Mouse (Mus musculus): Measurements from ENCODE around the gene Kptn. TPM values are rescaled to one million over a fixed set of nuclear protein-coding genes. Genes with fewer than 3 reads are reported as not detected.

Gene Kptn
- polyA plus RNA-seq, 1 experiment from 2014 or later, result 7.5 TPM

GRCm38 (mm10) chr7:16128899-16129298 lies 9.2 kb downstream of the Kptn start:
- peaks cover 21% of the 10 kb centered on the region for H3K27me3 ChIP-seq (ENCODE audit: insufficient read depth, low read length)
- H3K9ac ChIP-seq (replicated peaks), result no peak overlapping the region
- H3K4me2 ChIP-seq (ENCODE audit: low read depth, low read length), result no peak overlapping the region
- H3K4me3 ChIP-seq (ENCODE audit: low read depth, low read length), result no peak overlapping the region
- WGBS (ENCODE audit: insufficient replicate concordance), result 60% methylated on average over 5 of the region's 5 CpGs
- TF ChIP-seq CTCF (IDR thresholded peaks at IDR 0.05; ENCODE audit: low read depth) (no peak), EP300 (IDR thresholded peaks at IDR 0.05; ENCODE audit: low read depth) (no peak)
- no peaks in the 10 kb centered on the region for H3K36me3 ChIP-seq (replicated peaks; ENCODE audit: insufficient read depth, low read length)
- no peak for DNase-seq
- H3K4me1 ChIP-seq (ENCODE audit: insufficient read depth), result 0 out of 2 replicates have a peak, but pooled peaks cover 4% of the 10 kb centered on the region
- no peak overlapping the region for H3K27ac ChIP-seq (ENCODE audit: low read depth)
- ATAC-seq, result no peak
- no peaks in the 10 kb centered on the region for H3K9me3 ChIP-seq (ENCODE audit: low read length)

GRCm38 (mm10) chr7:16129421-16129845 lies 9.7 kb downstream of the Kptn start, which contains the start of gene Slc8a2:
Slc8a2 (plus strand) TSS chr7:16129826.
- 0 out of 2 replicates have a peak, but pooled peaks cover 4% of the 10 kb centered on the region for H3K4me1 ChIP-seq (ENCODE audit: insufficient read depth)
- H3K4me2 ChIP-seq (ENCODE audit: low read depth, low read length), result peak within 1 kb of the TSS; percentile 58
- H3K27ac ChIP-seq (ENCODE audit: low read depth), result no peak within 1 kb of the TSS
- peak within 1 kb of the TSS; percentile 20 for H3K4me3 ChIP-seq (ENCODE audit: low read depth, low read length)
- H3K27me3 ChIP-seq (ENCODE audit: insufficient read depth, low read length), result peaks cover 21% of the 10 kb centered on the region
- no peaks in the 10 kb centered on the region for H3K36me3 ChIP-seq (replicated peaks; ENCODE audit: insufficient read depth, low read length)
- ATAC-seq (peak; percentile 78), DNase-seq (peak; percentile 80)
- H3K9me3 ChIP-seq (ENCODE audit: low read length), result no peaks in the 10 kb centered on the region
- 2% methylated on average over 12 of the region's 12 CpGs for WGBS (ENCODE audit: insufficient replicate concordance)
- H3K9ac ChIP-seq (replicated peaks), result no peak within 1 kb of the TSS
- TF ChIP-seq EP300 (IDR thresholded peaks at IDR 0.05; ENCODE audit: low read depth), result no peak
- TF ChIP-seq CTCF (IDR thresholded peaks at IDR 0.05; ENCODE audit: low read depth), result no peak

DNA sequence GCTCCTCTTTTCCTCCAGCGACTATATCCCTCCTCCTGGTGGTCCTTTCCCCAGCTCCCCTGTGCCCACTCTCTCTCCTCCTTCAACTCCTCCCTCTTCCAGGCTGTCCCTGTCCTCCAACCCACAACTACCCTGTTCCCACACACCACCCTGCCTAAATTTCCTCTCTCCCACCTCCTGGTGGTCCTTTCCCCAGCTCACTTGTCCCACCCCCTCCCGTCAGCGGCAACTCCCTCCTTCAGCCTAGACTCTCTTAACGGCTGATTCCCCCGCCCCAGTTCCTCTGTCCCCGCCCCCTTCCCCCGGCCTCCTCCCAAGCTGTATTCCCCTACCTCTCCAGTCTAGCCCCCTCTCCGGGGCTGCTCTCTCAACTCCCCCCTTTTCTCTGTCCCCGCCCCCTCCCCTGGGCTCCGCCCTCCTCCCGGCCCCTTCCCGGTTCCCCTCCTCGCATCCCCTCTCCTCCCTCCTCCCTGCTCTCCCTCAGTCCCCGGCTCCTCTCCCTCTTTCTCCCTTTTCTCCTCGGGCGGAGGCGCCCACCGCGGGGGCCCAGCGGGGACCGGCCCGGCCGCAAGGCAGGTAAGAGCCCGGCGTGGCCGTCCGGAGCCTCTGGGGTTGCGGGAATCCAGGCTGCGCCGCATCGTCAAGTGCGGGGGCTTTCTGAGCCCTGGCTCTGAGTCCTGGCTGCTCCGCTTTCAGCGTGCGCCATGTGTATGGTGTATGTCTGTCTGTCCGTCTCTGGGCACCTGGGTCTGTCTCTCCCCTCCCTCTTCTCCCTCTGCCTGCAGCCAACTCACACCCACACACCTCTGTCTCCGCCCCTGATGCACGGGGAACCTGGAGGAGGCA lies 10.4 kb downstream of the Kptn start:
- 2% methylated on average over 32 of the region's 38 CpGs for WGBS (ENCODE audit: insufficient replicate concordance)
- DNase-seq, result no peak
- no peak for TF ChIP-seq CTCF (IDR thresholded peaks at IDR 0.05; ENCODE audit: low read depth)
- TF ChIP-seq EP300 (IDR thresholded peaks at IDR 0.05; ENCODE audit: low read depth), result no peak
- peak overlapping the region; percentile 20 for H3K4me3 ChIP-seq (ENCODE audit: low read depth, low read length)
- H3K9me3 ChIP-seq (ENCODE audit: low read length), result no peaks in the 10 kb centered on the region
- ATAC-seq, result peak; percentile 29; the same call in 1 of the 2 replicates
- no peak overlapping the region for H3K27ac ChIP-seq (ENCODE audit: low read depth)
- 0 out of 2 replicates have a peak, but pooled peaks cover 4% of the 10 kb centered on the region for H3K4me1 ChIP-seq (ENCODE audit: insufficient read depth)
- peak overlapping the region; percentile 58 for H3K4me2 ChIP-seq (ENCODE audit: low read depth, low read length)
- no peaks in the 10 kb centered on the region for H3K36me3 ChIP-seq (replicated peaks; ENCODE audit: insufficient read depth, low read length)
- no peak overlapping the region for H3K9ac ChIP-seq (replicated peaks)
- peaks cover 21% of the 10 kb centered on the region for H3K27me3 ChIP-seq (ENCODE audit: insufficient read depth, low read length)

DNA sequence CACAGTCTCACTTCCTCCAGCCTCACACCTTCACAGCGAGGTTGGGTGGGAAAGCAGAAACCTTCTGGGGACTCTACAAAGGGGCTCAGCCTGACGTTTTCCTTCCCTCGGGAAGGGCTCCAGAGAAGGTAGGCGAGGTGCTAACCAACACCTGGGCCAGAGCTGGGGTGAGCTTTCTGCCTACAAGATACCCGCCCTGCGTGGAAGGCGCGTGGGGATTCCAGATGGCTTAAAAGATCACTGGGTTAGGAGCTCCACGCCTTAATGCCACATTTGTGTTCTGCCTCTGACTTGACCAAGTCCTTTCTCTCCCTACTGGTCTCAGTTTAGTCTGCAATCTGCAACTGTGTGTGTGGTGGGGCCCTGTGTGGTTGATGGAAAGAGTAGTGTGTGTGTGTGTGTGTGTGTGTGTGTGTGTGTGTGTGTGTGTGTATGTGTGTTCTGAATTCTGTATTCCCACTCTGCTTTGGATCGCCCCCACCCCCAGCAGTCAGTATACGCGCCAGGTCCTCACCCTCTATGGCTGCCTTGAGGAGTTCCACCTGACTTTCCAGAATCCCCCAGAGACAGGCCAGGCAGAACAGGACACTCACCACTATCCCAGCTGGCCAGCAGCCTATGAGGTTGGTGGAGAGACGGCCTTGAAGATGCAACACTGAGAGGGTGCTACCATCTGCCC lies 11.4 kb downstream of the Kptn start:
- Histone ChIP-seq H3K36me3 (replicated peaks; ENCODE audit: insufficient read depth, low read length) (no peaks in the 10 kb centered on the region), H3K27me3 (ENCODE audit: insufficient read depth, low read length) (peaks cover 21% of the 10 kb centered on the region), H3K4me1 (ENCODE audit: insufficient read depth) (0 out of 2 replicates have a peak, but pooled peaks cover 4% of the 10 kb centered on the region), H3K9me3 (ENCODE audit: low read length) (no peaks in the 10 kb centered on the region), H3K27ac (ENCODE audit: low read depth) (no peak overlapping the region), H3K4me2 (ENCODE audit: low read depth, low read length) (no peak overlapping the region), H3K4me3 (ENCODE audit: low read depth, low read length) (no peak overlapping the region), H3K9ac (replicated peaks) (no peak overlapping the region)
- no peak for ATAC-seq
- TF ChIP-seq EP300 (IDR thresholded peaks at IDR 0.05; ENCODE audit: low read depth), result no peak
- TF ChIP-seq CTCF (IDR thresholded peaks at IDR 0.05; ENCODE audit: low read depth), result no peak
- 29% methylated on average over 13 of the region's 13 CpGs for WGBS (ENCODE audit: insufficient replicate concordance)
- DNase-seq, result no peak

GRCm38 (mm10) chr7:16132161-16132581 lies 12.5 kb downstream of the Kptn start:
- Histone ChIP-seq H3K9me3 (ENCODE audit: low read length) (no peaks in the 10 kb centered on the region), H3K4me3 (ENCODE audit: low read depth, low read length) (no peak overlapping the region), H3K36me3 (replicated peaks; ENCODE audit: insufficient read depth, low read length) (no peaks in the 10 kb centered on the region), H3K27me3 (ENCODE audit: insufficient read depth, low read length) (peaks cover 21% of the 10 kb centered on the region), H3K27ac (ENCODE audit: low read depth) (no peak overlapping the region), H3K9ac (replicated peaks) (no peak overlapping the region), H3K4me1 (ENCODE audit: insufficient read depth) (0 out of 2 replicates have a peak, but pooled peaks cover 4% of the 10 kb centered on the region), H3K4me2 (ENCODE audit: low read depth, low read length) (no peak overlapping the region)
- 7% methylated on average over 7 of the region's 7 CpGs for WGBS (ENCODE audit: insufficient replicate concordance)
- TF ChIP-seq CTCF (IDR thresholded peaks at IDR 0.05; ENCODE audit: low read depth), result no peak
- no peak for TF ChIP-seq EP300 (IDR thresholded peaks at IDR 0.05; ENCODE audit: low read depth)
- DNase-seq, result no peak
- no peak for ATAC-seq

GRCm38 (mm10) chr7:16132926-16133325 lies 13.2 kb downstream of the Kptn start:
- Histone ChIP-seq H3K4me1 (ENCODE audit: insufficient read depth) (0 out of 2 replicates have a peak, but pooled peaks cover 4% of the 10 kb centered on the region), H3K27ac (ENCODE audit: low read depth) (no peak overlapping the region), H3K9me3 (ENCODE audit: low read length) (no peaks in the 10 kb centered on the region), H3K4me3 (ENCODE audit: low read depth, low read length) (no peak overlapping the region), H3K4me2 (ENCODE audit: low read depth, low read length) (no peak overlapping the region), H3K27me3 (ENCODE audit: insufficient read depth, low read length) (peaks cover 21% of the 10 kb centered on the region), H3K36me3 (replicated peaks; ENCODE audit: insufficient read depth, low read length) (no peaks in the 10 kb centered on the region), H3K9ac (replicated peaks) (no peak overlapping the region)
- no peak for ATAC-seq
- 51% methylated on average over 3 of the region's 3 CpGs for WGBS (ENCODE audit: insufficient replicate concordance)
- no peak for TF ChIP-seq EP300 (IDR thresholded peaks at IDR 0.05; ENCODE audit: low read depth)
- TF ChIP-seq CTCF (IDR thresholded peaks at IDR 0.05; ENCODE audit: low read depth), result no peak
- no peak for DNase-seq
